In genomic region chr7:28148263-28148662, GRCm38 (mm10) we compare ENCODE assay signal across 9 mouse cellular contexts. TPM values are rescaled to one million over a fixed set of nuclear protein-coding genes. Genes with fewer than 3 reads are reported as not detected.
DNase-seq lines count a peak whose midpoint lies in the region; ATAC-seq and TF ChIP-seq lines count a peak whose summit lies in the region.
"Had no signal": no experiment of that assay in that cellular context is flagged by ENCODE, and none has a peak within 500 bp of the region (broad histone marks: within the 10 kb centered on the region; RNA-seq: fewer than 3 reads in every experiment).

No protein-coding gene starts in this region.

- no peaks in the 10 kb centered on the region for H3K36me3 ChIP-seq in limb, embryonic 14.5 days (ENCODE audit: control insufficient read depth, insufficient read depth, low read length)
- no peaks in the 10 kb centered on the region for H3K36me3 ChIP-seq in neural tube, embryonic 11.5 days (ENCODE audit: control insufficient read depth, insufficient read depth, low read length)
- H3K36me3 ChIP-seq: stomach, embryonic 15.5 days had no signal

- ATAC-seq in limb, embryonic 14.5 days (ENCODE audit: low FRiP score, low read depth): no peak
- peak; percentile 55 for ATAC-seq in neural tube, embryonic 11.5 days (ENCODE audit: insufficient read depth, low FRiP score, low TSS enrichment)

- no peak overlapping the region for H3K27ac ChIP-seq in limb, embryonic 14.5 days (replicated peaks; ENCODE audit: low read depth, low read length)
- no peak overlapping the region for H3K27ac ChIP-seq in neural tube, embryonic 11.5 days (ENCODE audit: low read depth, low read length)
- H3K27ac ChIP-seq: stomach, embryonic 15.5 days had no signal

- no peak for TF ChIP-seq POLR2A in limb, embryonic 14.5 days (IDR thresholded peaks at IDR 0.05; ENCODE audit: borderline replicate concordance, extremely low read depth, insufficient read depth, insufficient read length)

- H3K4me2 ChIP-seq in limb, embryonic 14.5 days (replicated peaks; ENCODE audit: low read depth, low read length, severe bottlenecking): no peak overlapping the region
- no peak overlapping the region for H3K4me2 ChIP-seq in neural tube, embryonic 11.5 days (ENCODE audit: low read depth)
- H3K4me2 ChIP-seq: stomach, embryonic 15.5 days had no signal

- H3K4me1 ChIP-seq in limb, embryonic 14.5 days (ENCODE audit: control insufficient read depth, insufficient read depth, low read length): no peaks in the 10 kb centered on the region
- H3K4me1 ChIP-seq in neural tube, embryonic 11.5 days (ENCODE audit: control insufficient read depth, insufficient read depth, low read length): peaks cover 3% of the 10 kb centered on the region; the same call in 1 of the 2 replicates
- H3K4me1 ChIP-seq: stomach, embryonic 15.5 days had no signal

- no peaks in the 10 kb centered on the region for H3K9me3 ChIP-seq in limb, embryonic 14.5 days (ENCODE audit: control insufficient read depth, low read length)
- H3K9me3 ChIP-seq in neural tube, embryonic 11.5 days (ENCODE audit: control insufficient read depth, low read length): no peaks in the 10 kb centered on the region
- H3K9me3 ChIP-seq: stomach, embryonic 15.5 days had no signal

- no peak overlapping the region for H3K4me3 ChIP-seq in limb, embryonic 14.5 days (replicated peaks; ENCODE audit: low read length)
- H3K4me3 ChIP-seq in neural tube, embryonic 11.5 days (ENCODE audit: low read depth, low read length): no peak overlapping the region
- H3K4me3 ChIP-seq: stomach, embryonic 15.5 days had no signal

- DNase-seq in ovary, postnatal 10 days (ENCODE audit: low spot score): peak; percentile 39
- DNase-seq in ovary, adult 18-20 months (ENCODE audit: low spot score): no peak
- DNase-seq in cerebellum, adult 8-10 months: peak; percentile 54
- DNase-seq in frontal cortex, postnatal 36 days (ENCODE audit: low spot score in 2 of 2): peak; percentile 37 to 57
- peak; percentile 63 for DNase-seq in kidney, adult 18-20 months
- peak; percentile 49 for DNase-seq in limb, embryonic 14.5 days (ENCODE audit: low spot score)
- DNase-seq in neural tube, embryonic 11.5 days (ENCODE audit: low spot score): peak; percentile 74
- peak; percentile 49 for DNase-seq in testis, postnatal 14 days (ENCODE audit: low spot score)

- no peak overlapping the region for H3K9ac ChIP-seq in limb, embryonic 14.5 days (ENCODE audit: low read depth, low read length, severe bottlenecking)
- no peak overlapping the region for H3K9ac ChIP-seq in neural tube, embryonic 11.5 days (ENCODE audit: low read length)
- H3K9ac ChIP-seq: stomach, embryonic 15.5 days had no signal

- no peaks in the 10 kb centered on the region for H3K27me3 ChIP-seq in limb, embryonic 14.5 days (ENCODE audit: control insufficient read depth, insufficient read depth, low read length)
- no peaks in the 10 kb centered on the region for H3K27me3 ChIP-seq in neural tube, embryonic 11.5 days (ENCODE audit: control insufficient read depth, insufficient read depth, low read length)
- H3K27me3 ChIP-seq: stomach, embryonic 15.5 days had no signal

- WGBS in limb, embryonic 14.5 days: 20% methylated on average over 3 of the region's 3 CpGs
- WGBS in neural tube, embryonic 11.5 days: 30% methylated on average over 3 of the region's 3 CpGs

RNA-seq across cellular contexts. Expression of gene 9530053A07Rik, which starts 19.0 kb away (rescaled TPM):
- not detected in 2 replicates for polyA plus RNA-seq in limb, embryonic 14.5 days (2012; rRNA removed)
- not detected in 2 replicates for polyA plus RNA-seq in limb, embryonic 14.5 days (2014; fragmentation: Nextera tagmentation; extraction: Ambion mirVana)
- 0.05 TPM in 1 of 2 replicates, not detected in the other for polyA plus RNA-seq in neural tube, embryonic 11.5 days (2014; fragmentation: Nextera tagmentation; extraction: Ambion mirVana)

RNA-seq across cellular contexts. Expression of gene Fbl, which starts 21.2 kb away (rescaled TPM):
- 238 and 299 TPM in 2 replicates for polyA plus RNA-seq in limb, embryonic 14.5 days (2012; rRNA removed)
- polyA plus RNA-seq in limb, embryonic 14.5 days (2014; fragmentation: Nextera tagmentation; extraction: Ambion mirVana): 43.7 and 45.9 TPM in 2 replicates
- 38.1 and 38.6 TPM in 2 replicates for polyA plus RNA-seq in neural tube, embryonic 11.5 days (2014; fragmentation: Nextera tagmentation; extraction: Ambion mirVana)

RNA-seq across cellular contexts. Expression of gene Dyrk1b, which starts 31.0 kb away (rescaled TPM):
- polyA plus RNA-seq in limb, embryonic 14.5 days (2012; rRNA removed): 26.0 and 37.8 TPM in 2 replicates
- 13.8 and 15.7 TPM in 2 replicates for polyA plus RNA-seq in limb, embryonic 14.5 days (2014; fragmentation: Nextera tagmentation; extraction: Ambion mirVana)
- polyA plus RNA-seq in neural tube, embryonic 11.5 days (2014; fragmentation: Nextera tagmentation; extraction: Ambion mirVana): 19.5 and 19.6 TPM in 2 replicates
